Mouse (Mus musculus): ENCODE data around the gene Vangl1. TPM values are rescaled to one million over a fixed set of nuclear protein-coding genes. Genes with fewer than 3 reads are reported as not detected.

Vangl1 gene
- polyA plus RNA-seq, 1 experiment, result 41.9 TPM

GRCm38 (mm10) chr3:102203131-102203530, 1.4 kb downstream of the Vangl1 start:
- H3K36me3 ChIP-seq (ENCODE audit: control insufficient read depth), result no peaks in the 10 kb centered on the region
- TF ChIP-seq TAL1 (IDR thresholded peaks at IDR 0.05; ENCODE audit: low read length) (no peak), GATA1 (IDR thresholded peaks at IDR 0.05; ENCODE audit: low read length) (no peak)
- H3K27me3 ChIP-seq (ENCODE audit: control insufficient read depth), result peaks cover 81% of the 10 kb centered on the region
- H3K9me3 ChIP-seq (ENCODE audit: control insufficient read depth, low read length), result peaks cover 9% of the 10 kb centered on the region
- peaks cover 3% of the 10 kb centered on the region for H3K4me1 ChIP-seq (ENCODE audit: control insufficient read depth)
- H3K4me3 ChIP-seq (replicated peaks), result peak overlapping the region; percentile 58

DNA sequence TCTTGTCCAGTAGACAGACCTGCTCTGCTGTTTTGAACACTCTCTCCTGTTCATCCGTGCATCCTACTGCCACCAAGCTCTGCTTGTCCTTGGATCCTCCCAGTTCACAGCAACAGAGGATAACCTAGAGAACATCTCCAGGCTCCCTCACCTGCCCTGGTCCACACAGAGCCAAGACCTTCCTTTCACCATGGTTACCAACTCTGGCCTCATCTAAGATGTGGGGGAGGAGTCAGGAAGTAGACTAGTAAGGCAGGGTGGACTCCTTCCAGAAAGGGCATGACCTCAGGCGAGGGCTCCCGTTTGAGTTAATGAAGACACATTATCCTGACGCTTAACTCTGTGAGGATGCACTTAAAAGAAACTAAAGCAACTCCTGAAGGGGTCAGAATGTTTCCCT, 4.5 kb downstream of the Vangl1 start:
- no peaks in the 10 kb centered on the region for H3K36me3 ChIP-seq (ENCODE audit: control insufficient read depth)
- peaks cover 73% of the 10 kb centered on the region for H3K27me3 ChIP-seq (ENCODE audit: control insufficient read depth)
- H3K4me1 ChIP-seq (ENCODE audit: control insufficient read depth), result peaks cover 3% of the 10 kb centered on the region

DNA sequence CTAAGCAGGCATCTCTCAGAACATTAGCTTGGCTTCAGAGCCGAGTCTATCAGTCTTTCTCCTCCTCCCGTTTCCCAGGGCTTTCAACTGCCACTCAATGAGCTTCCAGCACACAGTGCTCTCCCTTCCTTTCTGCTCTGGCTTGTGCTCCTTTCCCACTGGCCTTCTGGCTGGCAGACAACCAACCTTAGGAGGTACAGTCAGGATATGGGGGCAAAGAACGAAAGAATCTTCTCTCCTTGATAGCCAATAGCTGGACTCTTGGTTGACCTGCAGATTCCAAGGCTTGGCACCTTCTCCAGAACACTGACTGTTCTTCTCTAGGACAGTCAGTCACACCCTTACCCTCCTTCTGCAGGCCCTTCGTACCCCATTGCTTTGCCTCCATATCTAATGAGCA, 5.3 kb downstream of the Vangl1 start:
- Histone ChIP-seq H3K36me3 (ENCODE audit: control insufficient read depth) (no peaks in the 10 kb centered on the region), H3K27me3 (ENCODE audit: control insufficient read depth) (peaks cover 73% of the 10 kb centered on the region), H3K9me3 (ENCODE audit: control insufficient read depth, low read length) (peaks cover 6% of the 10 kb centered on the region; the same call in 1 of the 2 replicates), H3K4me3 (replicated peaks) (no peak overlapping the region), H3K4me1 (ENCODE audit: control insufficient read depth) (peaks cover 3% of the 10 kb centered on the region)
- TF ChIP-seq TAL1 (IDR thresholded peaks at IDR 0.05; ENCODE audit: low read length) (no peak), GATA1 (IDR thresholded peaks at IDR 0.05; ENCODE audit: low read length) (no peak)

More for the DNA sequence above, 4.5 kb downstream of the Vangl1 start:
- TF ChIP-seq TAL1 (IDR thresholded peaks at IDR 0.05; ENCODE audit: low read length) (no peak), GATA1 (IDR thresholded peaks at IDR 0.05; ENCODE audit: low read length) (no peak)
- peaks cover 6% of the 10 kb centered on the region; the same call in 1 of the 2 replicates for H3K9me3 ChIP-seq (ENCODE audit: control insufficient read depth, low read length)
- no peak overlapping the region for H3K4me3 ChIP-seq (replicated peaks)

GRCm38 (mm10) chr3:102198446-102198845, 6.0 kb downstream of the Vangl1 start:
- H3K4me3 ChIP-seq (replicated peaks), result no peak overlapping the region
- TF ChIP-seq TAL1 (IDR thresholded peaks at IDR 0.05; ENCODE audit: low read length), result no peak
- TF ChIP-seq GATA1 (IDR thresholded peaks at IDR 0.05; ENCODE audit: low read length), result no peak
- H3K4me1 ChIP-seq (ENCODE audit: control insufficient read depth), result no peaks in the 10 kb centered on the region
- H3K9me3 ChIP-seq (ENCODE audit: control insufficient read depth, low read length), result no peaks in the 10 kb centered on the region
- H3K36me3 ChIP-seq (ENCODE audit: control insufficient read depth), result no peaks in the 10 kb centered on the region
- H3K27me3 ChIP-seq (ENCODE audit: control insufficient read depth), result peaks cover 73% of the 10 kb centered on the region

DNA sequence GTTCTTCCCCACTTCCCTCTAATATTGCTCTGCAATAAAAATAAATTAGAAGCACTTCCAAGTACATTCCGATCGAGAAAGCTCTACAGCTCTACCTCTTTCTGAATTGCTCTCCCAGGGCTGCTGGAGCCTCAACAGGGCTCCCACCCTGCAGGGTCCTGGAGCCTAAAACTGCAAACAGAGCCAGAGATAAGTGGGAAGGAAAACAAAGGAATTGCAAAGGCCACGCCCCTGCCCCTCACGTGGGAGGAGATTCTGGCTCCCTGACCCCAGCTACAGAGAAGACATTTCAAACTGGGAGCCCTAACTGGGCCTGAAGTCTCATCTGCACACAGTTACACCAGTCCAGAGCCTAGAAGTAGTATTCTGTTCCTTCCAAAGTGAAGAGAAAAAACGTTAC, 6.7 kb downstream of the Vangl1 start:
- H3K4me1 ChIP-seq (ENCODE audit: control insufficient read depth), result peaks cover 1% of the 10 kb centered on the region; the same call in 1 of the 2 replicates
- H3K4me3 ChIP-seq (replicated peaks), result no peak overlapping the region
- peaks cover 73% of the 10 kb centered on the region for H3K27me3 ChIP-seq (ENCODE audit: control insufficient read depth)

DNA sequence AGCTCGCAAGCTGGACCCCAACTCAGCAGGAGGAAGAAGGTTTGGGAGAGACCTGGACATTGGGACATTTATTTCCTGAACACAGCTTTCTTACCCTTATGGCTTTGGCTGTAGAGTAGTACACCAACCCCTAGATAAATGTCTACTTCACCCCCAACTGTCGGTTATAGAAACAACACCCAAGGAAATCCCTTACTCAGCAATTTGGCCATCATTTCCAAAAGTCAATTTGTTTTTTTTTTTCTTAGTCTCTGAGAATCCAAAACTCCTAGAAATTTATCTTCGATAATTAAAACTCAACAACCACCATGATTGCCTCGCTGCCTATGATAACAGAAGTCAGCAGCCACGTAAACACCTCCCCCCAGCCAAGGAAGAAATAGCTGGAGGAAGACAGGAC, 7.3 kb downstream of the Vangl1 start:
- peaks cover 73% of the 10 kb centered on the region for H3K27me3 ChIP-seq (ENCODE audit: control insufficient read depth)
- H3K4me1 ChIP-seq (ENCODE audit: control insufficient read depth), result peaks cover 1% of the 10 kb centered on the region; the same call in 1 of the 2 replicates
- TF ChIP-seq GATA1 (IDR thresholded peaks at IDR 0.05; ENCODE audit: low read length) (no peak), TAL1 (IDR thresholded peaks at IDR 0.05; ENCODE audit: low read length) (no peak)

More for the DNA sequence above, 6.7 kb downstream of the Vangl1 start:
- no peaks in the 10 kb centered on the region for H3K36me3 ChIP-seq (ENCODE audit: control insufficient read depth)
- no peak for TF ChIP-seq GATA1 (IDR thresholded peaks at IDR 0.05; ENCODE audit: low read length)
- TF ChIP-seq TAL1 (IDR thresholded peaks at IDR 0.05; ENCODE audit: low read length), result no peak
- no peaks in the 10 kb centered on the region for H3K9me3 ChIP-seq (ENCODE audit: control insufficient read depth, low read length)

GRCm38 (mm10) chr3:102196166-102196565, 8.3 kb downstream of the Vangl1 start:
- Histone ChIP-seq H3K27me3 (ENCODE audit: control insufficient read depth) (peaks cover 71% of the 10 kb centered on the region), H3K9me3 (ENCODE audit: control insufficient read depth, low read length) (no peaks in the 10 kb centered on the region), H3K36me3 (ENCODE audit: control insufficient read depth) (no peaks in the 10 kb centered on the region), H3K4me3 (replicated peaks) (no peak overlapping the region), H3K4me1 (ENCODE audit: control insufficient read depth) (peaks cover 1% of the 10 kb centered on the region; the same call in 1 of the 2 replicates)
- TF ChIP-seq GATA1 (IDR thresholded peaks at IDR 0.05; ENCODE audit: low read length) (no peak), TAL1 (IDR thresholded peaks at IDR 0.05; ENCODE audit: low read length) (no peak)

More for the DNA sequence above, 7.3 kb downstream of the Vangl1 start:
- Histone ChIP-seq H3K4me3 (replicated peaks) (no peak overlapping the region), H3K9me3 (ENCODE audit: control insufficient read depth, low read length) (no peaks in the 10 kb centered on the region), H3K36me3 (ENCODE audit: control insufficient read depth) (no peaks in the 10 kb centered on the region)

DNA sequence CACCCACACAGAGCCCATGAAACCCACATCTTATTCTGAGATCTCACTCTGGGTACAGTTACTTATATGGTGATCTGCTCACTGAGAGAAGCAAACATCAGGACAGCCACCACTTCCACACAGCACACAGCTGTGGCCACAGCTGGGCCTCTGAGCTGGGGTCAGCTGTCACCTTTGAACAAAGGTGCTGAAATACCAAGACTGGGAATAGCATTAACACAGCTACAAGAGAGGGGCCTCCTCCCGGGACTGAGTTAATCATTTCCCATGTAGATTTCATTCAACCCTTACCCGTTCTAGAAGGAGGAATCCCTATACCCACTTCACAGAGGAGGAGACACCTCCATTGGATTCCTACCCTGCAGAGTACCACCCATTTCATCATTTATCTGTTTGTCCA, 8.7 kb downstream of the Vangl1 start:
- H3K27me3 ChIP-seq (ENCODE audit: control insufficient read depth), result peaks cover 69% of the 10 kb centered on the region

DNA sequence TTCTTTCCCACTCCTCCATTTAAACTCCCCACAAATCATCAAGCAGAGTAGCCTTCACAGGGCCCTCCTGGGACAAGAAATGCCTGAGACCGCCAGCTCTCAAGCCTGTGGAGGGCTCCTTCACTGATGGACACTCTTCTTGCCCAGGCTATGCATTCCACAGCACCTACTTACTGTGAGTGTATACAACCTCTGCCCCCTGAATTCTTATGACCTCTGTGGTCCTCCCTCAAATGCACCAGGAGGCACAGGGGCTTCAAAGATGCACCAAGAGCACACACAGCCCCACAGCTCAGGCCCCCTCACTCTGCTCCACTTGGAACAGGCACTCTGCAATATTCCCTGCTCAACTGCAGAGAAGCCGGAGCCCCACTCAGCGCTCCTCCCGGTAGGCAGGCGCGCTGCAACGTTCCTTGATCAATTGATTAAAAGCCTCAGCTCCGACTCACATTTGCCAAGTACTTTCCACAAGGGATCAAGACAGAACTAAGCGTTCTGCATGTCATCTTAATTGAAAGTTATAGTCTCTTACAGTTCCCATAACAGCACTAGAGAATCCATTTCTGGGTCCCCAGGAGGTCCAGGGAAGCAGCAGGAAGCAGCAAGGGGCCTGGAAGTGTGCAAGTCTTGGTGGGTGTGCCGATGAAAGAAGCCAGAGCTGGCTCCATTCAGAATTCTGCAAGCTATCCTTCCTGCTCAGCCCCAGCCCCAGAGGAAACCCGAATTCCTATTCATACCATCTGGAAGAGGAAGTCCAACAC, 10.0 kb downstream of the Vangl1 start:
- peaks cover 63% of the 10 kb centered on the region for H3K27me3 ChIP-seq (ENCODE audit: control insufficient read depth)
- H3K9me3 ChIP-seq (ENCODE audit: control insufficient read depth, low read length), result no peaks in the 10 kb centered on the region
- TF ChIP-seq GATA1 (IDR thresholded peaks at IDR 0.05; ENCODE audit: low read length) (no peak), TAL1 (IDR thresholded peaks at IDR 0.05; ENCODE audit: low read length) (no peak)
- H3K4me3 ChIP-seq (replicated peaks), result no peak overlapping the region
- no peaks in the 10 kb centered on the region for H3K36me3 ChIP-seq (ENCODE audit: control insufficient read depth)
- peaks cover 1% of the 10 kb centered on the region; the same call in 1 of the 2 replicates for H3K4me1 ChIP-seq (ENCODE audit: control insufficient read depth)

More for the DNA sequence above, 8.7 kb downstream of the Vangl1 start:
- TF ChIP-seq TAL1 (IDR thresholded peaks at IDR 0.05; ENCODE audit: low read length) (no peak), GATA1 (IDR thresholded peaks at IDR 0.05; ENCODE audit: low read length) (no peak)
- Histone ChIP-seq H3K9me3 (ENCODE audit: control insufficient read depth, low read length) (no peaks in the 10 kb centered on the region), H3K4me1 (ENCODE audit: control insufficient read depth) (peaks cover 1% of the 10 kb centered on the region; the same call in 1 of the 2 replicates), H3K4me3 (replicated peaks) (no peak overlapping the region), H3K36me3 (ENCODE audit: control insufficient read depth) (no peaks in the 10 kb centered on the region)

Measured in erythroblast, embryonic 14.5 days (primary cell).